Mouse (Mus musculus) lung, postnatal 0 days (tissue): ENCODE data around the gene Tssk4.

Source experiments
- CTCF ChIP-seq: IDR thresholded peaks from 2 replicates; pipeline ENCODE4 v1.5.1; 2016; ENCODE audit warnings: antibody characterized with exemption, mild to moderate bottlenecking
- EP300 ChIP-seq: IDR thresholded peaks from 2 replicates; pipeline ENCODE4 v1.6.1; 2016; ENCODE audit warnings: antibody characterized with exemption, mild to moderate bottlenecking, control low read depth

GRCm38 (mm10) chr14:55660636-55661035, 10.7 kb downstream of the Tssk4 start:
- TF ChIP-seq CTCF, result no peak
- TF ChIP-seq EP300, result no peak
